Comparison of ENCODE assay signal across 16 mouse cellular contexts in the genomic region with DNA sequence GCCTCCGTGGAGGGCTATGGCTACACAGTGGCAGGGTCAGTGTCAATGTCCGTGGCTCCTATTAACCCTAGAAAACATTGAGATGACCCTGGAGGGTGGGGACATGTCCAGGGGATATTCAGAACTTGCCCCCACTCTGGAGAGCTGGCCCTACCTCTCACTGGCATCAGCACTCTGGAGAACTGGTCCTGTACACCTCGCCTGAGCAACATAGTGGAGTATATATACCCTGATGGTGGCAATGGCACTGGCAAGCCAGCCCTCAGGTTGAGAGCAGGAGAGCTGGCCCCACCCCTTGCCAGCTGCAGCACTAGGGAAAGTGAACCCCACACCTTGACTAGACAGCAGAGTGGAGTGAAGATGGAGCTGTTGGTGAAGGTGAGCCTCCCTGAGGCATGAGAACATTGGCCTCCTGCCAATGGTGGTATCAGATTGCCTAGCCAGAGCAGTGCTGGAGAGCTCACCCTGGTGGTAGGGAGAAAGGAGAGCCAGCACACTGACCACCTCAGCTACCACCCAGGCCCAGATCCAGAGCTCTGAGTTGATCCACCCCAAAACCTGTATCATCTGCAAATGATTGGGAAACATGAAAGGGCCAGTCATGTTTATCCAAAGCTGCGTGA.
DNase-seq lines count a peak whose midpoint lies in the region; ATAC-seq lines count a peak whose summit lies in the region.
"Had no signal": no experiment of that assay in that cellular context is flagged by ENCODE, and none has a peak within 500 bp of the region (broad histone marks: within the 10 kb centered on the region; RNA-seq: fewer than 3 reads in every experiment).

No protein-coding gene starts in this region.

- no peaks in the 10 kb centered on the region for H3K4me1 ChIP-seq in hindbrain, embryonic 14.5 days (replicated peaks; ENCODE audit: control insufficient read depth, insufficient read depth, low read length)
- H3K4me1 ChIP-seq in hindbrain, embryonic 13.5 days (replicated peaks): no peaks in the 10 kb centered on the region
- no peaks in the 10 kb centered on the region for H3K4me1 ChIP-seq in midbrain, embryonic 13.5 days (replicated peaks)
- H3K4me1 ChIP-seq in midbrain, embryonic 14.5 days (ENCODE audit: control insufficient read depth, insufficient read depth, low read length): no peaks in the 10 kb centered on the region
- no peaks in the 10 kb centered on the region for H3K4me1 ChIP-seq in embryonic facial prominence, embryonic 12.5 days
- no peaks in the 10 kb centered on the region for H3K4me1 ChIP-seq in intestine, embryonic 15.5 days (replicated peaks)
- H3K4me1 ChIP-seq: forebrain, embryonic 13.5 days; heart, embryonic 10.5 days; neural tube, embryonic 12.5 days had no signal

- no peak overlapping the region for H3K4me3 ChIP-seq in hindbrain, embryonic 14.5 days (replicated peaks; ENCODE audit: low read length)
- no peak overlapping the region for H3K4me3 ChIP-seq in hindbrain, embryonic 13.5 days
- no peak overlapping the region for H3K4me3 ChIP-seq in midbrain, embryonic 13.5 days (replicated peaks)
- no peak overlapping the region for H3K4me3 ChIP-seq in midbrain, embryonic 14.5 days (replicated peaks; ENCODE audit: low read depth, low read length)
- H3K4me3 ChIP-seq in embryonic facial prominence, embryonic 12.5 days: no peak overlapping the region
- H3K4me3 ChIP-seq in intestine, embryonic 15.5 days (replicated peaks): no peak overlapping the region
- H3K4me3 ChIP-seq: forebrain, embryonic 13.5 days; heart, embryonic 10.5 days; neural tube, embryonic 12.5 days had no signal

- no peak overlapping the region for H3K27ac ChIP-seq in hindbrain, embryonic 14.5 days
- H3K27ac ChIP-seq in hindbrain, embryonic 13.5 days: no peak overlapping the region
- H3K27ac ChIP-seq in midbrain, embryonic 13.5 days: no peak overlapping the region
- H3K27ac ChIP-seq in midbrain, embryonic 14.5 days (replicated peaks; ENCODE audit: low read depth, low read length): no peak overlapping the region
- no peak overlapping the region for H3K27ac ChIP-seq in embryonic facial prominence, embryonic 12.5 days
- no peak overlapping the region for H3K27ac ChIP-seq in intestine, embryonic 15.5 days
- H3K27ac ChIP-seq: forebrain, embryonic 13.5 days; heart, embryonic 10.5 days; liver, embryonic 14.5 days; neural tube, embryonic 12.5 days had no signal

- H3K4me2 ChIP-seq in hindbrain, embryonic 14.5 days (replicated peaks): no peak overlapping the region
- no peak overlapping the region for H3K4me2 ChIP-seq in hindbrain, embryonic 13.5 days
- H3K4me2 ChIP-seq in midbrain, embryonic 13.5 days (replicated peaks): no peak overlapping the region
- no peak overlapping the region for H3K4me2 ChIP-seq in midbrain, embryonic 14.5 days (ENCODE audit: low read length)
- H3K4me2 ChIP-seq in embryonic facial prominence, embryonic 12.5 days (replicated peaks): no peak overlapping the region
- H3K4me2 ChIP-seq in intestine, embryonic 15.5 days (replicated peaks): no peak overlapping the region
- H3K4me2 ChIP-seq: forebrain, embryonic 13.5 days; neural tube, embryonic 12.5 days had no signal

- no peaks in the 10 kb centered on the region for H3K9me3 ChIP-seq in hindbrain, embryonic 14.5 days (ENCODE audit: control insufficient read depth, low read length)
- no peaks in the 10 kb centered on the region for H3K9me3 ChIP-seq in hindbrain, embryonic 13.5 days
- H3K9me3 ChIP-seq in midbrain, embryonic 13.5 days: no peaks in the 10 kb centered on the region
- H3K9me3 ChIP-seq in midbrain, embryonic 14.5 days (ENCODE audit: control insufficient read depth, low read length): no peaks in the 10 kb centered on the region
- no peaks in the 10 kb centered on the region for H3K9me3 ChIP-seq in embryonic facial prominence, embryonic 12.5 days
- H3K9me3 ChIP-seq in intestine, embryonic 15.5 days: no peaks in the 10 kb centered on the region
- H3K9me3 ChIP-seq: forebrain, embryonic 13.5 days; heart, embryonic 10.5 days; neural tube, embryonic 12.5 days had no signal

- DNase-seq in hindbrain, embryonic 14.5 days (ENCODE audit: low spot score): no peak
- no peak for DNase-seq in midbrain, embryonic 14.5 days
- no peak for DNase-seq in gastrocnemius, postnatal 14 days
- DNase-seq: adrenal gland, adult 8-10 months; gastrocnemius, postnatal 10 days; kidney, adult 11 months had no signal

- no peaks in the 10 kb centered on the region for H3K27me3 ChIP-seq in hindbrain, embryonic 14.5 days (ENCODE audit: control insufficient read depth, insufficient read depth, low read length)
- no peaks in the 10 kb centered on the region for H3K27me3 ChIP-seq in hindbrain, embryonic 13.5 days
- no peaks in the 10 kb centered on the region for H3K27me3 ChIP-seq in midbrain, embryonic 13.5 days
- H3K27me3 ChIP-seq in midbrain, embryonic 14.5 days (ENCODE audit: control insufficient read depth, insufficient read depth, low read length): no peaks in the 10 kb centered on the region
- H3K27me3 ChIP-seq in embryonic facial prominence, embryonic 12.5 days: no peaks in the 10 kb centered on the region
- no peaks in the 10 kb centered on the region for H3K27me3 ChIP-seq in intestine, embryonic 15.5 days (replicated peaks)
- H3K27me3 ChIP-seq: CH12.LX; forebrain, embryonic 13.5 days; neural tube, embryonic 12.5 days had no signal

- intact Hi-C loops in gastrocnemius, postnatal 14 days (cut with DNase I; ENCODE audit: low total_unique reads): no loop called here

- no peak overlapping the region for H3K9ac ChIP-seq in hindbrain, embryonic 14.5 days
- no peak overlapping the region for H3K9ac ChIP-seq in hindbrain, embryonic 13.5 days
- no peak overlapping the region for H3K9ac ChIP-seq in midbrain, embryonic 13.5 days (replicated peaks)
- no peak overlapping the region for H3K9ac ChIP-seq in midbrain, embryonic 14.5 days (replicated peaks; ENCODE audit: low read length)
- no peak overlapping the region for H3K9ac ChIP-seq in embryonic facial prominence, embryonic 12.5 days
- no peak overlapping the region for H3K9ac ChIP-seq in intestine, embryonic 15.5 days
- H3K9ac ChIP-seq: forebrain, embryonic 13.5 days; liver, embryonic 14.5 days; neural tube, embryonic 12.5 days had no signal

- ATAC-seq in hindbrain, embryonic 14.5 days (ENCODE audit: low FRiP score): peak; percentile 31; the same call in 1 of the 2 replicates
- ATAC-seq in hindbrain, embryonic 13.5 days (ENCODE audit: low FRiP score): no peak
- ATAC-seq in midbrain, embryonic 13.5 days: 0 out of 2 replicates have a peak, but pooled peaks have one; percentile 40
- ATAC-seq in midbrain, embryonic 14.5 days (ENCODE audit: low FRiP score, low TSS enrichment): no peak; the same call in 1 of the 2 replicates
- ATAC-seq in embryonic facial prominence, embryonic 12.5 days (ENCODE audit: insufficient number of reproducible peaks, insufficient read depth, low FRiP score, low TSS enrichment): 0 out of 2 replicates have a peak, but pooled peaks have one; percentile 52
- ATAC-seq in monocyte, adult 5-6 weeks (replicated peaks; ENCODE audit: insufficient number of reproducible peaks, low FRiP score, low TSS enrichment, poor library complexity, severe bottlenecking): 0 out of 2 replicates have a peak, but pooled peaks have one; percentile 31
- no peak for ATAC-seq in intestine, embryonic 15.5 days
- ATAC-seq: forebrain, embryonic 13.5 days had no signal

- WGBS in hindbrain, embryonic 14.5 days: 91% methylated on average over 4 of the region's 4 CpGs
- 91% methylated on average over 4 of the region's 4 CpGs for WGBS in hindbrain, embryonic 13.5 days
- 89% methylated on average over 4 of the region's 4 CpGs for WGBS in midbrain, embryonic 13.5 days
- WGBS in midbrain, embryonic 14.5 days: 88% methylated on average over 4 of the region's 4 CpGs
- 83% methylated on average over 4 of the region's 4 CpGs for WGBS in embryonic facial prominence, embryonic 12.5 days
- 85% methylated on average over 4 of the region's 4 CpGs for WGBS in intestine, embryonic 15.5 days

- H3K36me3 ChIP-seq in hindbrain, embryonic 14.5 days (replicated peaks; ENCODE audit: control insufficient read depth, insufficient read depth): no peaks in the 10 kb centered on the region
- no peaks in the 10 kb centered on the region for H3K36me3 ChIP-seq in hindbrain, embryonic 13.5 days
- no peaks in the 10 kb centered on the region for H3K36me3 ChIP-seq in midbrain, embryonic 13.5 days
- no peaks in the 10 kb centered on the region for H3K36me3 ChIP-seq in midbrain, embryonic 14.5 days (ENCODE audit: control insufficient read depth, insufficient read depth, low read length)
- H3K36me3 ChIP-seq in embryonic facial prominence, embryonic 12.5 days: no peaks in the 10 kb centered on the region
- no peaks in the 10 kb centered on the region for H3K36me3 ChIP-seq in intestine, embryonic 15.5 days
- H3K36me3 ChIP-seq: heart, embryonic 10.5 days; neural tube, embryonic 12.5 days had no signal

Comparison
In these comparisons a context has a peak if more than half of its experiments do, and no peak if none do; other contexts are left out.
1. ATAC-seq: peak in hindbrain, embryonic 14.5 days (single experiment), midbrain, embryonic 13.5 days (single experiment), embryonic facial prominence, embryonic 12.5 days (single experiment) and monocyte, adult 5-6 weeks (single experiment); none in hindbrain, embryonic 13.5 days (single experiment), midbrain, embryonic 14.5 days (single experiment) and intestine, embryonic 15.5 days (single experiment).